Mouse (Mus musculus) urinary bladder, postnatal 14 days (tissue): ENCODE measurements around the gene Tex45.

Experiments used
- DNase-seq: peaks from one replicate; pipeline ENCODE4 v3.0.0; 2021; ENCODE audit warnings: low spot score

Tex45 gene

DNA sequence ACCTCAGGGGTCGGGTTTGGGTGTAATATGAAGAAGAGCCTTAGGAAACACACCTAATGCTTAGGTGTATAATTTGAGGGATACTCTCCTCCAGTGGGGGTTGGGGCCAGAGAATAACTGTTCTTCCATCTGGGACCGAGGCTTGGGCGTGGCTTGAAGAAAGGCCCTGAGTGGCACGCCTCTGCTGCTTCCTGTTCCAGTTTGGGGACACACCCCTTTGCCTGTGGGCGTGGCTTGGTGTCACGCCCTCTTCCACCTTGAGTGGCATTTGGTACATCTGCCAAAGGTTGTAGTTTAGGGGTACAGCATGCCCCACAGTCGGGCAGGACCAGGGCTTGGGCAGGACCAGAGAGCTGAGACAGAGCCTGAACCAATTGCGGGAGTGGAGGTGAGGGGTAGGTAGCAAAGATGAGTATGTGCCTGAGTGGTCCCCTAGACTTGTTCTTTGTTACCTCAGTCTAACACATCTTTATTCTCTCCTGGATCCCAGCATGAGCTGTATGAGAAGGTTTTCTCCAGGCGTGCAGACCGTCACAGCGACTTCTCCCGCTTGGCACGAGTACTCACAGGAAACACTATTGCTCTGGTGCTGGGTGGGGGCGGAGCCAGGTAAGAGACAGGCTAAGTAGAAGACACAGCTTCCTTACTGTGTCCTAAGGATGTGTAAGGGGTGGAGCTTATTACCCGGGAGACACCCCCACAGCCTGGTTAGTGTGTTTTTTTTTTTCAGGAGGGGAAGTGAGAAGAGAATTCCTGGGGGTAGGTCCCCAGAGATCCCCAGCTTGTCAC lies 65.6 kb downstream of the Tex45 start:
- DNase-seq: no peak
